Mouse (Mus musculus) kidney, embryonic 14.5 days (tissue): ENCODE results near the gene Syt2. TPM values are rescaled to one million over a fixed set of nuclear protein-coding genes. Genes with fewer than 3 reads are reported as not detected.

Source experiments
- ATAC-seq: fragments of 200-750 bp; cut with Nextera tagmentation; 2 replicates; pipeline ENCODE4 v1.8.0; 2017; ENCODE audit warnings: moderate number of reproducible peaks, mild to moderate bottlenecking, moderate TSS enrichment, moderate library complexity; ENCODE audit not compliant: low FRiP score, low TSS enrichment
- H3K27ac ChIP-seq: fragments of 300-500 bp; sonication (generic); 2 replicates; pipeline ENCODE4 v1.5.1; 2014; ENCODE audit warnings: low read depth, mild to moderate bottlenecking, low read length, moderate library complexity, mixed read lengths
- H3K27me3 ChIP-seq: fragments of 300-500 bp; sonication (generic); 2 replicates; pipeline ENCODE4 v1.6.1; 2014; ENCODE audit warnings: mild to moderate bottlenecking, low read length; ENCODE audit not compliant: control insufficient read depth, insufficient read depth
- H3K36me3 ChIP-seq: fragments of 300-500 bp; sonication (generic); 2 replicates; pipeline ENCODE4 v1.6.1; 2014; ENCODE audit warnings: low read length, mixed read lengths; ENCODE audit not compliant: control insufficient read depth, insufficient read depth
- H3K4me1 ChIP-seq: fragments of 300-500 bp; sonication (generic); 2 replicates; pipeline ENCODE4 v1.6.1; 2014; ENCODE audit warnings: low read length, mixed read lengths; ENCODE audit not compliant: control insufficient read depth, insufficient read depth
- H3K4me2 ChIP-seq: fragments of 300-500 bp; sonication (generic); replicated peaks from 2 replicates; pipeline ENCODE4 v1.6.1; 2014; ENCODE audit warnings: low read depth, mild to moderate bottlenecking, low read length
- H3K4me3 ChIP-seq: fragments of 300-500 bp; sonication (generic); 2 replicates; pipeline ENCODE4 v1.5.1; 2014; ENCODE audit warnings: mild to moderate bottlenecking, low read length
- H3K9ac ChIP-seq: fragments of 300-500 bp; sonication (generic); 2 replicates; pipeline ENCODE4 v1.6.1; 2014; ENCODE audit warnings: low read depth, mild to moderate bottlenecking, low read length, moderate library complexity
- H3K9me3 ChIP-seq: fragments of 300-500 bp; sonication (generic); 2 replicates; pipeline ENCODE4 v1.6.1; 2016; ENCODE audit warnings: low read length; ENCODE audit not compliant: control insufficient read depth
- WGBS: fragments of 180-500 bp; shearing (Covaris S2); extraction: QIAGEN DNeasy Blood & Tissue Kit; methylation state at CpG from one replicate; pipeline ENCODE4 v1.1.7; 2014; 5-methylcytosine and 5-hydroxymethylcytosine counted together
- polyA plus RNA-seq: library from polyadenylated mRNA; unstranded; fragments of >200 nt; fragmentation: Nextera tagmentation; extraction: Ambion mirVana; gene quantifications from 2 replicates; pipeline ENCODE4 v1.2.1, GENCODE M21; 2014

The Syt2 gene
- polyA plus RNA-seq, 1 experiment from 2014 or later, result 1.2 TPM

DNA sequence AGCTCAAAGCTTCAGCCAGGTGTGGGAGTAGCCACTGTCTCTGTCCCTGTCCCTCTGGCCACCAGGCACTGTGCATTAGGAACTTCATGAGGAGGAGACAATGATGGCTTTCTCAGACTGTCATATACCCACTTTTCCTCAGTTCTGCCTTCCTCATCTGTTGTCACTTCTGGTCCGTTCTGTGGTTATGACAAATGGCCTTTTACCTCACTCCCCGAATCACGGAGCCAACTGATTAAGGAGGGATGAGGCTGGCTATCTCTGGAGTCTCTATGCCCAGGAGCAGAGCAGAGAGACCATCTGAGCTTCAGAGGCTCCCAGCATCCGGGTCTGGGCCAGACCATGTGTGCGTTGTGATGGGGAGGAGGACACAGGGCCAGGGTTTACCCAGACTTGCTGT lies 65.2 kb downstream of the Syt2 start:
- Histone ChIP-seq H3K4me3 (no peak overlapping the region), H3K9ac (no peak overlapping the region), H3K27me3 (peaks cover 5% of the 10 kb centered on the region; the same call in 1 of the 2 replicates), H3K27ac (peak overlapping the region; percentile 52; the same call in 1 of the 2 replicates), H3K9me3 (no peaks in the 10 kb centered on the region), H3K4me1 (peaks cover 13% of the 10 kb centered on the region; the same call in 1 of the 2 replicates), H3K36me3 (no peaks in the 10 kb centered on the region), H3K4me2 (no peak overlapping the region)
- ATAC-seq, result no peak
- WGBS, result 62% methylated on average over 5 of the region's 5 CpGs

DNA sequence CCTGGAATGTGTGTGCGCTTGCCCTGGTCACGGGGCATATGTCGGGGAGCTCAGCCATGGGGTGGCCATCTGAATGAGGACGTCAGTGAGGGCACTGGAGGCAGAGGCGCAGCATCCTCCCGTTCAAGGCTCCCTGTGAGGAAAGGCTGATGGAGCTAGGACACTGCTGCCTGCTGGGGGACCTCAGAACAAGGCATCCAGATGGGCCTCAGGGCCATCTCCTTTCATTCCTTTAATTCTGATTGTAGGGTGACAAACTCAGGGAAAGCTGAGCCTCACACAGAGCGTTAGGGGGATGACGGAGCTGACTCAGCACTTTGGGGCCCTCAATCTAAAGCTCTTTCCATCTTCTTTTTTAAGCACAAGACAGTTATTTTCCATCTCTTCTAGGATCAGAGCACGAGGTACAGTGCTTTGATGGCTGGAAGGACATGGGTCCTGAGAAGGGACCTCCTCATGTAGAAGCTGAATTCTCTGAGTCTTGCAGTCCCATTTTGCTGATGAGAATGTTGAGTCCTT lies 66.4 kb downstream of the Syt2 start:
- Histone ChIP-seq H3K27me3 (peaks cover 5% of the 10 kb centered on the region; the same call in 1 of the 2 replicates), H3K9me3 (no peaks in the 10 kb centered on the region), H3K4me1 (peaks cover 13% of the 10 kb centered on the region; the same call in 1 of the 2 replicates), H3K9ac (no peak overlapping the region), H3K27ac (no peak overlapping the region), H3K4me3 (no peak overlapping the region), H3K4me2 (no peak overlapping the region), H3K36me3 (no peaks in the 10 kb centered on the region)
- ATAC-seq, result no peak
- WGBS, result 85% methylated on average over 9 of the region's 9 CpGs

DNA sequence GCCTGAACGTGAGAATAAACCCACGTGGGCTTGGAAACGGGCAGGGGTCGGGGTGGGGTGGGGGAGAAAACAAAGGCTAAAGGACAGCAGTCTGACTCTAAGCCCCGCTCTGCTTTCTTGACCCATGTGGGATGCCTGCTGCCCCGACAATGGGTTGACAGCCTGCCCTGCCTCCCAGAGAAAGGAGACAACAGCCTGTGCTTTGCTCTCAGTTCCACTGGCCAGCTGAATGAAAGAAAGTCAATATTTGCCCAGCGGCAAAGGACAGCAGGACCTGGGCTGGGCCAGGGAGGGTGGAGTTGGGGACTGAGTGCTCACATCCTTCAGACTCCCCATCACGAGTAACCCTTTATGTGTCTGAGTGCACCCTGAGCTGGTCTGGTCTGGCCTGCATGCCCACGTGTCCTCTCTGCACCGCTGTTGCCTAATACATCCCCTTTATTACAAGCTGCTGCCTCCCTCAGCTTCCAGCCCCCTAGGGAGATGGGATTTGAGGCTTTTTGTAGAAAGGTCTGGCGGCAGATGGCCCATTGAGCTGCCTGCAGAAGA lies 67.0 kb downstream of the Syt2 start:
- no peaks in the 10 kb centered on the region for H3K36me3 ChIP-seq
- H3K27ac ChIP-seq, result no peak overlapping the region
- no peak for ATAC-seq
- H3K9ac ChIP-seq, result no peak overlapping the region
- H3K4me3 ChIP-seq, result no peak overlapping the region
- H3K27me3 ChIP-seq, result peaks cover 5% of the 10 kb centered on the region; the same call in 1 of the 2 replicates
- 28% methylated on average over 11 of the region's 11 CpGs for WGBS
- H3K9me3 ChIP-seq, result no peaks in the 10 kb centered on the region
- H3K4me1 ChIP-seq, result peaks cover 13% of the 10 kb centered on the region; the same call in 1 of the 2 replicates
- no peak overlapping the region for H3K4me2 ChIP-seq

DNA sequence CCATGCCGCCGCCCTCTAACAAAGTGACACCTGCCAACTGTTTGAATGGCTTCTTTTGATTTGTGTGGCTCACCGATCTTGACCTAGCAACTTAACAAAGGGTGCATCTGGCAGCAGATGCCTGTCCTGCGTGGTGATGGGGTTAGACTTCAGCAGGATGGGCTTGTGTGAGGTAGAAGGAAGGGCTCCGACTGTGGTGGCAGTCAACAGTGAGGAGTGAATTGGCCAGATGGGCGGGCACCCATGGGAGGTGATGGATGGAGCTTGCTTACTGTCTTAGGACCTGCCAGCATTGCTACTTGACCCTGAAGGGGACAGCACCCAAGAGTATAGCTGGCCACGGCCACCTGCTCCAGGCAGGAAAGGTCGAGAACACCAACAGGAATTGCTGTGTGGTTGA lies 67.7 kb downstream of the Syt2 start:
- no peak overlapping the region for H3K9ac ChIP-seq
- ATAC-seq, result no peak
- H3K4me2 ChIP-seq, result no peak overlapping the region
- H3K36me3 ChIP-seq, result no peaks in the 10 kb centered on the region
- H3K4me3 ChIP-seq, result no peak overlapping the region
- WGBS, result 72% methylated on average over 8 of the region's 8 CpGs
- H3K4me1 ChIP-seq, result peaks cover 12% of the 10 kb centered on the region; the same call in 1 of the 2 replicates
- H3K27ac ChIP-seq, result no peak overlapping the region
- peaks cover 5% of the 10 kb centered on the region; the same call in 1 of the 2 replicates for H3K27me3 ChIP-seq
- H3K9me3 ChIP-seq, result no peaks in the 10 kb centered on the region

DNA sequence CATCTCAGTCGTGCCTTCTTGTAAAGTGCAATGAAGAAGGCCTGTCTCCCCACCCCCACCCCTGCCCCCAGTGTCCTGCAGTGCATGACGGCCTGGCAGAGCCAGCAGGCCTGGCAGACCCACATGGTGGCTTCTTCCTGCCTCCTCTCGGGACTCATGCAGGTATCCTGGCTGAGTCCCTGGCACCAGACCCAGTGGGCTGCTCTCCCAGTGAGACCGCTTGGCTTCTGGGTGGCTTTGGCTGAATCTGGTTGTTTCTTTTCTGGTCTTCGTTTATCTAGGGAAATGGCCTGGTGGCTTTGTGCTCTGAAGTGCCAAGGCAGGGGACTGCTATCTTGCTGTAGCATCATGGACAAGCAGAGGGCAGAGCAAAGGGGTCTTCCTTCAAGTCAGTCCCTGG lies 68.6 kb downstream of the Syt2 start:
- no peaks in the 10 kb centered on the region for H3K9me3 ChIP-seq
- 56% methylated on average over 5 of the region's 5 CpGs for WGBS
- ATAC-seq, result no peak
- H3K27me3 ChIP-seq, result no peaks in the 10 kb centered on the region
- H3K9ac ChIP-seq, result no peak overlapping the region
- H3K27ac ChIP-seq, result no peak overlapping the region
- no peak overlapping the region for H3K4me3 ChIP-seq
- no peak overlapping the region for H3K4me2 ChIP-seq
- H3K4me1 ChIP-seq, result peaks cover 7% of the 10 kb centered on the region; the same call in 1 of the 2 replicates
- no peaks in the 10 kb centered on the region for H3K36me3 ChIP-seq

DNA sequence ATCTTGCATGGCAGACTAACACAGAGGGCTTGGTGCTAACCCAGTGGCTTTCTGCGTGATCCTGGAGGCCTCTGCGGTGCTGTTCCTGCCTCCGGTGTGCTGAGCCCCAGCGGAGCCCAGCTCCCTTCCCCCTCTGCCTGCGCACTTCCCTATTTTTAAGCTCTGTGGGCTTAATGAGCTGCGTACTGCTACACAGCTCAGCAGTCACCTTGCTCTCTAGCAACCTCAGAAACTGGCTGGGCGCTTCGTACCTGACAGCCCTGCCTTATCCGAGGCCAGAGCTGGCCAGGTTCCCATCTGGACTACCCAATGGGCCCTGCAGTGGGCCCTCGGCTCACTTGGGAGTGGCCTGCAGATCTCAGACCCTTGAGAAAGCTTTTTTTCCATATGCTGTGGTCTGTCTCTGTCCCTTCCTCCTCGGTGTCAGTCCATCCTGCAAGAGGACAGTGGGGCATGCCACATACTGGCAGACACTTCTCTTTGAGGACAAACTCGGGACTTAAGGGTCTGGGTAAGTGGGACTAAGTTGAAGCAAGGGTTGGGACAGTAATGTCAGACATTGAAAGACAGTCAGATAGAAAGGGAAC lies 73.3 kb downstream of the Syt2 start:
- H3K9ac ChIP-seq, result no peak overlapping the region
- ATAC-seq, result peak; percentile 33; the same call in 1 of the 2 replicates
- 46% methylated on average over 12 of the region's 12 CpGs for WGBS
- no peak overlapping the region for H3K27ac ChIP-seq
- H3K36me3 ChIP-seq, result no peaks in the 10 kb centered on the region
- no peaks in the 10 kb centered on the region; the same call in 1 of the 2 replicates for H3K4me1 ChIP-seq
- no peak overlapping the region for H3K4me2 ChIP-seq
- no peaks in the 10 kb centered on the region for H3K27me3 ChIP-seq
- H3K4me3 ChIP-seq, result no peak overlapping the region
- no peaks in the 10 kb centered on the region for H3K9me3 ChIP-seq

DNA sequence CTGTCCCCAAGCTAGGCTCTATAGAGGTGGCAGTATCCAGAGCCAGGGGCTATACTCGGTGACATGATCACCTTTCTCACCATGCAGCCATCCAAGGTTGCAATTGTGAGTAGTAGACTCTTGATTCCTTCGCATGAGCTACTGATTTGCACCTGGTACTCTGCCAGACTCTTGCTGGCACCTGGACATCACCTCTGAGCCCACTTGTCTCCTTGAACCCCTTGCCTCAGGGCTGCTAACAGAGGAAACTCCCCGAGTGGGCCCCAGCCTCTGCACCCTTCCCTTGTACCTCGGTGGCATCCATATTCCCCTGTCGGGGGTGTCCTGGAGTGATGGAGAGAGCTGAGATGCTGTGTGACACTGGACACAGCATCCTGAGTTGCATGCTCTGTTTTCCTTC lies 75.0 kb downstream of the Syt2 start:
- no peaks in the 10 kb centered on the region for H3K4me1 ChIP-seq
- no peaks in the 10 kb centered on the region for H3K27me3 ChIP-seq
- WGBS, result 82% methylated on average over 5 of the region's 5 CpGs
- H3K4me3 ChIP-seq, result no peak overlapping the region
- no peak overlapping the region for H3K27ac ChIP-seq
- H3K9me3 ChIP-seq, result no peaks in the 10 kb centered on the region
- ATAC-seq, result no peak
- H3K9ac ChIP-seq, result no peak overlapping the region
- H3K36me3 ChIP-seq, result no peaks in the 10 kb centered on the region
- H3K4me2 ChIP-seq, result no peak overlapping the region

DNA sequence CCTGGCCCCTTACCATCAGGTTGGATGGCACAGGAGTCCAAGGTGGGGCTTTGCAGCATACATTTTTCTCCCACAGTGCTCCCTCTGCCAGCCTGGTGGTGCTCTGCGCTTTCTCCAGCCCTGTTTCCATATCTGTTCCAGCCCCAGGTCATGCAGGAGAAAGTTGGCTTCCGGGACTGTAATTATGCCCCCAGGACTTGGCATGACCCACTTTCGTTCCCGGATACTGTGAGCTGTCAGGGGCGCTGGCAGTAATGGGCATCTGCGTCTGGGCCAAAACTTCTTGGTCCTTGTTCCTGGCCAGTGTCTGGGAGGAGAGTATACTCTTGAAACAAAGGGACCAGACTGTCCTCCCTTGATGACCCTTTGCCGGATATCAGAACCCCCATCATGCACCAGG lies 76.4 kb downstream of the Syt2 start:
- H3K36me3 ChIP-seq, result no peaks in the 10 kb centered on the region
- 89% methylated on average over 7 of the region's 7 CpGs for WGBS
- no peaks in the 10 kb centered on the region for H3K9me3 ChIP-seq
- no peak overlapping the region for H3K9ac ChIP-seq
- no peak for ATAC-seq
- H3K27me3 ChIP-seq, result no peaks in the 10 kb centered on the region
- H3K4me3 ChIP-seq, result no peak overlapping the region
- no peaks in the 10 kb centered on the region; the same call in 1 of the 2 replicates for H3K4me1 ChIP-seq
- no peak overlapping the region for H3K4me2 ChIP-seq
- H3K27ac ChIP-seq, result no peak overlapping the region

DNA sequence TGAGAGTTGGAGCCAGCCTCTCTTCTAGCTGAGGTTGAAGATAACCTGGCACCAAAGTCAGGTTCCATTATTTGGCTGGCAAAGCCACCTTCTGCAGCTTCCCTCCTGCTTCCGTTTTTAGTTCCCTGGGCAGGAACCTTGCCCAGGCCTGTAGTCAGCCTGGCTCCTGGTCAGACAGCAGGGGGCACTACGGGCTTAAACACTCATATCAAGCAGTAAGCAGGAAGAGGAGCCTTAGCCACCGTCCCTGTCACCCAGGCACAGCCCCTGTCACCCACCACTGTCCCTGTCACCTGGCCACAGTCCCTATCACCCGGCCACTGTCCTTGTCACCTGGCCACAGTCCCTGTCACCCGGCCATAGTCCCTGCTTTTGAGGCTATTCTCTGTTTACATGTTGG lies 78.8 kb downstream of the Syt2 start:
- Histone ChIP-seq H3K36me3 (no peaks in the 10 kb centered on the region), H3K27me3 (no peaks in the 10 kb centered on the region), H3K9me3 (no peaks in the 10 kb centered on the region), H3K9ac (no peak overlapping the region), H3K4me3 (no peak overlapping the region), H3K4me1 (peaks cover 12% of the 10 kb centered on the region), H3K27ac (no peak overlapping the region), H3K4me2 (no peak overlapping the region)
- no peak for ATAC-seq
- WGBS, result 56% methylated on average over 5 of the region's 5 CpGs
